Mouse (Mus musculus) heart, embryonic 14.5 days (tissue): ENCODE measurements at regions not wholly inside any gene's neighbourhood (a gene's known extent, or its start where the extent isn't known, plus 50 kb on each side); places are given as distances from the start of the nearest gene placed in this dataset.

Source experiments
- ATAC-seq: fragments of 200-750 bp; cut with Nextera tagmentation; 2 replicates; pipeline ENCODE4 v1.8.0; 2017; ENCODE audit warnings: low read depth, moderate TSS enrichment; ENCODE audit not compliant: insufficient number of reproducible peaks, insufficient read depth, low FRiP score
- H3K27ac ChIP-seq, 2 experiments: fragments of 200-500 bp in 1 of 2; fragments of 300-500 bp in 1 of 2; sonication (generic) in 1 of 2; replicated peaks in 1 of 2; 2 replicates each; pipeline ENCODE4 v1.5.1; 2012 to 2014; ENCODE audit warnings: low read depth in 2 of 2, low read length in 2 of 2, control low read depth in 1 of 2, mild to moderate bottlenecking in 1 of 2, mixed read lengths in 1 of 2; ENCODE audit not compliant: control insufficient read depth in 1 of 2, insufficient read depth in 1 of 2
- H3K27me3 ChIP-seq: fragments of 300-500 bp; sonication (generic); 2 replicates; pipeline ENCODE4 v1.6.1; 2014; ENCODE audit warnings: mild to moderate bottlenecking, low read length, control low read depth; ENCODE audit not compliant: control insufficient read depth, insufficient read depth
- H3K36me3 ChIP-seq: fragments of 300-500 bp; sonication (generic); 2 replicates; pipeline ENCODE4 v1.6.1; 2014; ENCODE audit warnings: mild to moderate bottlenecking, control low read depth, low read length, mixed read lengths; ENCODE audit not compliant: control insufficient read depth, insufficient read depth
- H3K4me1 ChIP-seq, 2 experiments: fragments of 200-500 bp in 1 of 2; fragments of 300-500 bp in 1 of 2; sonication (generic) in 1 of 2; 2 replicates each; pipeline ENCODE4 v1.6.1; 2012 to 2014; ENCODE audit warnings: low read length in 2 of 2, control low read depth in 1 of 2, mixed read lengths in 1 of 2; ENCODE audit not compliant: control insufficient read depth in 2 of 2, insufficient read depth in 2 of 2
- H3K4me2 ChIP-seq: fragments of 300-500 bp; sonication (generic); 2 replicates; pipeline ENCODE4 v1.6.1; 2014; ENCODE audit warnings: mild to moderate bottlenecking, low read length
- H3K4me3 ChIP-seq, 2 experiments: fragments of 200-500 bp in 1 of 2; fragments of 300-500 bp in 1 of 2; sonication (generic) in 1 of 2; 2 replicates each; pipeline ENCODE4 v1.5.1; 2012 to 2014; ENCODE audit warnings: low read length in 2 of 2, mild to moderate bottlenecking in 2 of 2, control low read depth in 1 of 2, low read depth in 1 of 2, moderate library complexity in 1 of 2; ENCODE audit not compliant: control insufficient read depth in 1 of 2, insufficient read depth in 1 of 2
- H3K9ac ChIP-seq: fragments of 300-500 bp; sonication (generic); 2 replicates; pipeline ENCODE4 v1.6.1; 2014; ENCODE audit warnings: mild to moderate bottlenecking, low read length
- H3K9me3 ChIP-seq: fragments of 300-500 bp; sonication (generic); 2 replicates; pipeline ENCODE4 v1.6.1; 2016; ENCODE audit warnings: low read length, control low read depth; ENCODE audit not compliant: control insufficient read depth
- whole genome bisulfite sequencing: fragments of 180-500 bp; shearing (Covaris S2); extraction: QIAGEN DNeasy Blood & Tissue Kit; methylation state at CpG from one replicate; pipeline ENCODE4 v1.1.7; 2014; 5-methylcytosine and 5-hydroxymethylcytosine counted together

DNA sequence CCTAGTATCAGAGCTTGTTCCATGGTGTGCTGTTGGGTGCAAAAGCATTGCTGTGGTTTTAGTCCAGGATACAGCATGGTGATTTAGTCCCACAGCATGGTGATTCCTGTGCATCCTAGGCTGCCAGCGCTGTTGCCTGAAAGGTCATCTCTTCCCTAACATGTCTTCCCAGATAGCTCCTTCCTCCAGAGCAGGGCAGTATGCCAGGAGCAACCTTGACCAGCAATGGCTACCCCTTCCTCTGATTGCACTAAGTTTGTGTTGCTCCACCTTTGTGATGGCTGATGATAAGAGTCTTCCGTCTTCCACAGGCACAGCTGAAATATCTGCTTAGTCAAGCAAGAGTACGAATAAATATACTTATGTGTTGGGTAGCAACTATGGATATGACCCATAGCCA is 85.6 kb upstream of the Itga1 start:
- ATAC-seq: no peak
- H3K9ac ChIP-seq: no peak overlapping the region
- H3K9me3 ChIP-seq: no peaks in the 10 kb centered on the region
- H3K27me3 ChIP-seq: no peaks in the 10 kb centered on the region
- peak overlapping the region in 1 of 2 experiments; percentile 80; a peak in 1 of 4 replicates for H3K27ac ChIP-seq
- 67% methylated on average over 3 of the region's 3 CpGs for WGBS
- no peaks in the 10 kb centered on the region for H3K36me3 ChIP-seq
- peaks cover 5 to 19% of the 10 kb centered on the region in 2 experiments for H3K4me1 ChIP-seq
- no peak overlapping the region for H3K4me3 ChIP-seq
- H3K4me2 ChIP-seq: no peak overlapping the region

DNA sequence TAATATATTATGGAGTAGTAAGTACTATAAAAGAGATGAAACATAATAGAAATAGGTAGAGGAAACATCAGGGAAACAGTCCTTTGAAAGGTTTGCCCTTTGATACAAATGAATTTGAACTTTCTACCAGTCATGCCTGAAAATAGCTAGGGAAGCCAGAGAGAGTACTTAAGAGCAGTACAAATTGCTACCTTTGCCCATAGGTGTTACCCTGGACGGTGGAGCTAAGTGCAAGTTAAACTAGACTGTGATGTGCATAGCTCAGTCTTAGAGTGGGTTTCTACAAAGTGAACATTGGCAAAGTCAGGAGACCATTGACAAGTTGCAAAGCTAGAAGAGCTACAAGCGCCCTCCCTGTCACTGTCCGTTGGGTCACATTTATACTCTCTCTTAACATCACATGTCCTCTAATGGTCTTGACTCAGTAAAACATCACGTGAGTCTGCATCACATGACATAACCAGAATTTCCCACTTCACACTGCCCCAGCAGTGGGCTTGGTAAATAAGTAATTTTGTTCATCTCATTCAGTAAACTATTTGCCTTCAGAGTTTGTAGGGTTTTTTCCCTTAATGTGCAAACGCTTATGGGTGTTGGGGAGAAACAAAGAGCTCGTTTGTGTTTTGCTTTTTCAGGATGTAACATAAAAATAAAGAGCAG is 80.6 kb upstream of the Itga1 start:
- Histone ChIP-seq H3K27ac (no peak overlapping the region), H3K9me3 (no peaks in the 10 kb centered on the region), H3K36me3 (no peaks in the 10 kb centered on the region), H3K9ac (no peak overlapping the region), H3K4me1 (peaks cover 1 to 2% of the 10 kb centered on the region in 2 experiments), H3K4me2 (no peak overlapping the region), H3K4me3 (no peak overlapping the region), H3K27me3 (no peaks in the 10 kb centered on the region)
- no peak for ATAC-seq
- 84% methylated on average over 6 of the region's 6 CpGs for WGBS

DNA sequence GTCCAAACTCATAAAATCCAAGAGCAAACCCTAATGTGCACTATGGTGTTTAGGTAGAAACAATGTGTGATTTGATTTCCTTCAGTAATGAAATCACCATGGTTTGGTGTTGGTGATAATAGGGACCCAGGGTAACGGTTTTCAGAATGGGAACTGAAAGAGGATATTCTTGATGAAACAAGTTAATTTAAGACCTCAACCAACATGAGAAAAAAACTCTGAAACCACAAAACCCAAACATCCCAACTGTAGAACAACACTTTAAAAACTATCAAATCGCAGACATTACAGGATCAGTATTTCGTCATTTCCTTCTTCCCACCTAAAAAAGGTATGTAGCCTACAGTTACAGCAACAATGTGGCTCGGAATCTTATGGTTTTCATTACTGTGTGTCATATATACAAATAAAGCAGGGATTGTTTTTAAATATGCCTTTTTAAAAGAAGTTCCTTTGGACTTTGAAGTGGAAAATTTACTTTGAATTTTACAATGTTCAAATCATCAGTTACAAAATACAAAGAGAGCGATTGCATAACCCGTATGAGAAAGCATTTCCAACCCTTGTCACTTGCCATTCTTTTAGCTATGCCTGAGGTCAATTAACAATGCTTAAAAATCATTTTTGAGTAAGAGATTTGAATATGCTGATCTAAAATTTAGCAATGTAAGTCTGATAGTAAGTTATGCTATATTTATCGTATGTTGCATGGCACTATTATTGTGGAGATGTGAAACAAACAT is 76.6 kb upstream of the Itga1 start:
- H3K4me3 ChIP-seq: no peak overlapping the region
- no peak for ATAC-seq
- WGBS: 86% methylated on average over 7 of the region's 7 CpGs
- no peak overlapping the region for H3K27ac ChIP-seq
- H3K36me3 ChIP-seq: no peaks in the 10 kb centered on the region
- H3K9ac ChIP-seq: no peak overlapping the region
- no peaks in the 10 kb centered on the region for H3K27me3 ChIP-seq
- no peaks in the 10 kb centered on the region for H3K9me3 ChIP-seq
- H3K4me2 ChIP-seq: no peak overlapping the region
- H3K4me1 ChIP-seq: no peaks in the 10 kb centered on the region

DNA sequence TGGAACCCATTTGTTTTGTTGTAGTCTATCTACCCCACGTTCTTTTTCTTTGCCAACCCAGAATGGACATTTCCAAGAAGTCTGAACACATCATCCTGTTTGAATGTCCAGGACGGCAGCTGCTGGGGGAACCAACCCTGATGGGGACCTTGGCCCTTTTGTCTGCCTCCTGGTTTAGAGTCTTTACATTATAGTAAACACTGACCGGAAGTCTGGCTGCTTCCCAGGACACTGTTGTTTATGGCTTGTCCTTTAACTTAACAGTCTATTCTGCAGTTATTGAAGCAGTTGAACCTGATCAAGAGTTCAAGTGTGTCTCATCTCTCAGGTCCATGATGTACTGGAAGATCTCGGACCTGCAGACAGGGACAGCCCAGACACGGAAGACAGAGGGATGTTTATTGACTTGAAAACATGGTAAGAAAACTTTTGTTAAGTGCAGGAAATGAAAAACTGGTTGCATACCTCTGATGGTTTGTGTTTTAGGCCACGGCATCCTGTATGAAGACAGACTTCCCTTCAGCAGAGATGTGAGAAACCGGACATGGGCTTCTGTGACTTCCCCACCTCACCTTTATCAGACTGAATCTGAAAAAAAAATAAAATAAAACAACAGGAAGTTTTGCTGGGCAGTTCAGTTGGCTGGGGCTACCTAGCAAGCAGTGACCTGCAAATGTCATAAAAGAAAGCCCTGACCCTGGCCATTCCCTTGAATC is 69.7 kb upstream of the Itga1 start:
- H3K4me3 ChIP-seq: no peak overlapping the region
- H3K4me1 ChIP-seq: peaks cover 2% of the 10 kb centered on the region in 2 experiments; a peak in 2 of 4 replicates
- WGBS: 67% methylated on average over 7 of the region's 7 CpGs
- no peaks in the 10 kb centered on the region for H3K36me3 ChIP-seq
- H3K27ac ChIP-seq: no peak overlapping the region
- H3K9ac ChIP-seq: no peak overlapping the region
- no peak overlapping the region for H3K4me2 ChIP-seq
- H3K9me3 ChIP-seq: no peaks in the 10 kb centered on the region
- H3K27me3 ChIP-seq: no peaks in the 10 kb centered on the region
- ATAC-seq: no peak

DNA sequence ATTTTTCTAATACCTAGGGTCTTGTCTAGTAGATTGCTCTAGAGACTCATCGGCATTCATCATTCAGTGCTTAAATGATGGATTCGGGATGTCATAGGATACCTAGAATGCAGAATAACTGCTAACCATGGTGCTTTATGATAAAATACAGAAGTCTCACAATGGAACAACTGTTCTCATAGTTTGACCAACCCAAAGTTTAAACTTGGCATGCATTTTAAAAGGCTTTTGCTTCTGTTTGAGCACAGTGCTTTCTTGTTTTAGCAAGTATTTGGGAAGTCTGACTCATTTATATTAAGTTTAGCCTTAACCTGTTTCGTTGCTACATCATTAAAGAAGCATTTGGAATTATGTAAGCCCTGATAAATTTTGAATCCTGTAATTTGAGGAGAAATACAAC is 64.2 kb upstream of the Itga1 start:
- no peak overlapping the region for H3K4me3 ChIP-seq
- no peak overlapping the region for H3K27ac ChIP-seq
- 70% methylated on average over 3 of the region's 3 CpGs for WGBS

DNA sequence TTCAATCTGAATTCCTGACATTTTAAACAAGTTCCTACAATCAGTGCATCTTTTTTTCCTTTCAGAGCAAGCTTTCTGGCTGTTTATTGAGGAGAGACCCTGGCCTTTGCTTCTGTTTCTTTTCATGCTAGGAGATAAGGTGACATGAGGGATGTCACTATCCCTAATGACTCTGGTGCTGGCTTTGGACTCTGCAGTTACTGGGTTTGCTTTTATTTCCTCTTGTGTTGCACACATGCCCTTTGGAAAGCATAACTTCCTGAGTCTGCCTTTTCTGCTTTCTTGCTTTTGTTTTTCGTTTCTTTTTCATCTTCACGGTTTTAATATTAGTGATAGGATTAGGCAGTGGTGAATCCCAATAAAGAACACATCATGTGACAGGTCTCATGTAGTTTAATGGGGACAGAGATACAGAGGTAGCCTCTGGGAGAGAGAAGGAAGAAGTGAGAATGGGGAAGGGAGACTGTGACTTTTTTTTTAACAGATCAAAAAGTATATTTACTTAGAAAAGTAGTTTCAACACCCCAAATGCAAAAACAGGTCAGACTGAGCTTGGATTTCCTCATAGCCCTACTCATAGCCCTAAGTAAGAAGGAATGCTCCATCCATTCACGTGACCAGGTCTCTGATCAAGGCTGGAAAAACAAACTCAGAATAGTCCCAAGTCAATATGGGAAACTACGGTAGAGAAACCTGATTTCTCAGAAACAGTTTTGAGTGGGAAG is 61.1 kb upstream of the Itga1 start:
- H3K4me2 ChIP-seq: no peak overlapping the region
- H3K4me3 ChIP-seq: no peak overlapping the region
- peaks cover 5 to 8% of the 10 kb centered on the region in 2 experiments for H3K4me1 ChIP-seq
- no peaks in the 10 kb centered on the region for H3K9me3 ChIP-seq
- 55% methylated on average over 4 of the region's 4 CpGs for WGBS
- no peak for ATAC-seq
- no peak overlapping the region for H3K27ac ChIP-seq
- H3K9ac ChIP-seq: no peak overlapping the region
- no peaks in the 10 kb centered on the region for H3K27me3 ChIP-seq
- H3K36me3 ChIP-seq: no peaks in the 10 kb centered on the region

More for the DNA sequence above, 64.2 kb upstream of the Itga1 start:
- no peak overlapping the region for H3K9ac ChIP-seq
- H3K4me1 ChIP-seq: peaks cover 5 to 8% of the 10 kb centered on the region in 2 experiments
- H3K27me3 ChIP-seq: no peaks in the 10 kb centered on the region
- no peaks in the 10 kb centered on the region for H3K36me3 ChIP-seq
- H3K4me2 ChIP-seq: no peak overlapping the region
- no peak for ATAC-seq
- H3K9me3 ChIP-seq: no peaks in the 10 kb centered on the region

DNA sequence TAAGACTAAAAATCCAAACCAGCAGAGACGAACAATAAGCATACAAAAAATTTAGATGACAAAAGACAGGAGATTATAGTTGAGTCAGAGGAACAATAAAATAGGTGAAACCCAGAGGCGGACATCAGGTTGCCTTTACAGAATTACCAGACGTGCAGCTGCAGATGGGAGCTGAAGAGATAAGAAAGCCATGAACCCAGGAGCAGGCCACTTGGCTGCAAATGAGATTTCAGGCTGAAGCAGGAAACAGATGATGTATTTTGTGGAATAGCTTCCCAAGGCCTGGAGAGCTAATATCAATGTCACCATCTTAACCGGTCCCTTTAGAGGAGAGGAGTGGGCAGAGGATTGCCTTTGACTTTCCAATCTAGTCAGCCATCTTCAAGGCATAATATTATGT is 57.6 kb upstream of the Itga1 start:
- no peak for ATAC-seq

More for the DNA sequence above, 57.6 kb upstream of the Itga1 start:
- no peak overlapping the region for H3K4me2 ChIP-seq
- no peak overlapping the region for H3K27ac ChIP-seq
- no peak overlapping the region for H3K9ac ChIP-seq
- peaks cover 3 to 5% of the 10 kb centered on the region in 2 experiments for H3K4me1 ChIP-seq
- no peak overlapping the region for H3K4me3 ChIP-seq
- 22% methylated on average over 4 of the region's 4 CpGs for WGBS
- no peaks in the 10 kb centered on the region for H3K27me3 ChIP-seq
- no peaks in the 10 kb centered on the region for H3K9me3 ChIP-seq
- no peaks in the 10 kb centered on the region for H3K36me3 ChIP-seq
